Mouse (Mus musculus) E14TG2a.4 (cell line): ENCODE results near the gene Ccdc171.

ENCODE experiments used
- CTCF ChIP-seq: conservative IDR thresholded peaks from 2 replicates; pipeline ENCODE4 v1.5.1; 2014; ENCODE audit warnings: low read length
- NANOG ChIP-seq: IDR thresholded peaks from 2 replicates; pipeline ENCODE4 v1.6.1; 2014; ENCODE audit warnings: borderline replicate concordance, low read length, mixed read lengths

- no peak for TF ChIP-seq CTCF
- no peak for TF ChIP-seq NANOG
Measured at GRCm38 (mm10) chr4:83485250-83485649, 40.1 kb upstream of the Ccdc171 start.
